Mouse (Mus musculus) olfactory bulb, adult 2 months (tissue): ENCODE measurements at regions not wholly inside any gene's neighbourhood (a gene's known extent, or its start where the extent isn't known, plus 50 kb on each side); places are given as distances from the start of the nearest gene placed in this dataset.

Experiments used
- CTCF ChIP-seq: fragments of 200-500 bp; IDR thresholded peaks from 2 replicates; pipeline ENCODE4 v1.5.1; 2012; ENCODE audit warnings: low read depth, mild to moderate bottlenecking, low read length, moderate library complexity; ENCODE audit not compliant: insufficient read depth
- POLR2A ChIP-seq: fragments of 200-500 bp; IDR thresholded peaks from 2 replicates; pipeline ENCODE4 v1.6.1; 2012; ENCODE audit warnings: mild to moderate bottlenecking, low read depth, low read length, moderate library complexity; ENCODE audit not compliant: insufficient read depth

DNA sequence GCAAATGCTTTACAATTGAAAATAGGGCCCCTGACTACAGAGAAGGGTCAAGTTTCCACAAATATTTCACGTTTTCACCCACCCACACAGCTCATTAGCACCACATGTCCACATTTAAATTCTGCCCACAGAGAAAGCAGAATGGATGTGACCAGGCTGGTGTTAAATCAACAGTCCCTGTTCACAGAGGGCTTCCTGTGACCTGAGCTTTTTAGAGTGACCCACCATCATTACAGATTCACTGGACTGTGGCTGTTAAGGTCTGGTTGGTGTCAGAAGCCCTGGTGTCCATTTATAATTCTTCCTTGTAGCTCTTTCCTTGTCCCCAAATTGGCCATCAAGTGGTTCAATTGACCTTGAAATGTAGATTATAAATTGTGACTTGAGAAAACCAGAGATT, 553.2 kb upstream of the Auts2 start:
- TF ChIP-seq CTCF, result no peak
- no peak for TF ChIP-seq POLR2A
